Mouse (Mus musculus) frontal cortex, postnatal 36 days (tissue): ENCODE results near the gene Sec23b.

Experiments
- DNase-seq, 2 experiments: peaks; one replicate each; pipeline ENCODE4 v3.0.0; 2022; ENCODE audit warnings: low spot score in 2 of 2

Gene Sec23b

GRCm38 (mm10) chr2:144601576-144601975 is 45.5 kb downstream of the Sec23b start:
- DNase-seq, result no peak

GRCm38 (mm10) chr2:144613956-144614355 is 57.9 kb downstream of the Sec23b start:
- no peak for DNase-seq

- no peak for DNase-seq
Observed at GRCm38 (mm10) chr2:144617074-144617874, 61.2 kb downstream of the Sec23b start.

GRCm38 (mm10) chr2:144621491-144621890 is 65.5 kb downstream of the Sec23b start:
- no peak for DNase-seq

GRCm38 (mm10) chr2:144633551-144633950 is 77.5 kb downstream of the Sec23b start:
- DNase-seq, result no peak

GRCm38 (mm10) chr2:144634231-144634630 is 78.2 kb downstream of the Sec23b start:
- DNase-seq, result no peak

GRCm38 (mm10) chr2:144634729-144635128 is 78.7 kb downstream of the Sec23b start:
- DNase-seq, result no peak

- DNase-seq, result peak; percentile 55 to 76
Observed at GRCm38 (mm10) chr2:144635644-144636320, 79.8 kb downstream of the Sec23b start.

- no peak for DNase-seq
Observed at GRCm38 (mm10) chr2:144637204-144637603, 81.2 kb downstream of the Sec23b start.

GRCm38 (mm10) chr2:144637671-144638395 is 81.8 kb downstream of the Sec23b start:
- DNase-seq, result no peak

- DNase-seq, result no peak
Observed at GRCm38 (mm10) chr2:144638719-144639118, 82.7 kb downstream of the Sec23b start.

GRCm38 (mm10) chr2:144640101-144640500 is 84.1 kb downstream of the Sec23b start:
- DNase-seq, result no peak
